Mouse (Mus musculus) lung, adult 2 months (tissue): ENCODE data around the gene Acads.

ENCODE experiments used
- CTCF ChIP-seq: fragments of 200-500 bp; IDR thresholded peaks from 2 replicates; pipeline ENCODE4 v1.5.1; 2011; ENCODE audit warnings: mild to moderate bottlenecking, low read length, control low read depth; ENCODE audit not compliant: insufficient read depth
- POLR2A ChIP-seq: fragments of 200-500 bp; IDR thresholded peaks from 2 replicates; pipeline ENCODE4 v1.6.1; 2011; ENCODE audit warnings: low read depth, mild to moderate bottlenecking, control low read depth, low read length, borderline replicate concordance; ENCODE audit errors: extremely low read depth

DNA sequence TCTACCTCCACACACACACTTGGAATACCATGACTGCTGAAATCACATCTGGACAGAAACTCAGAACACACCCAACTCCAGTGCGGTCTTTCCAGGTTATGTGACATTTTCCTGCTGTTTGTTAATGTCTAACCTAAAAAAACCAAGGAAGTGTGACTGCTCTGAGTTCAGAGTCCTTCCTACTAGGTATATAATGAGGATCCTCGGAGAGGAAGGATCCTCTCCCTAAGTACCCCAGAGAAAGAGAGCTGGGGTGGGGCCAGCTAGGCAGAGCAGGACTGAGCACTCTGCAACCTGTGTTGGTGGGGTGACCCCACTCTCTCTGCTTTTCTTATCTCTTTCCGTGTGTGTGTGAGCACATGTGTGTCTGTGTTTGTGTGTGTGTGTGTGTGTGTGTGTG lies 28.2 kb upstream of the Acads start:
- TF ChIP-seq CTCF (no peak), POLR2A (no peak)
